In genomic region chr8:64947698-64948034, GRCm38 (mm10) we compare ENCODE assay signal across 9 mouse cellular contexts. TPM values are rescaled to one million over a fixed set of nuclear protein-coding genes. Genes with fewer than 3 reads are reported as not detected.
DNase-seq lines count a peak whose midpoint lies in the region; ATAC-seq and TF ChIP-seq lines count a peak whose summit lies in the region.
"Had no signal": no experiment of that assay in that cellular context is flagged by ENCODE, and none has a peak within 500 bp of the region (broad histone marks: within the 10 kb centered on the region; RNA-seq: fewer than 3 reads in every experiment).

No protein-coding gene starts in this region.

- no peak for TF ChIP-seq EP300 in CH12.LX (IDR thresholded peaks at IDR 0.05; ENCODE audit: low read length)
- no peak for TF ChIP-seq EP300 in liver, embryonic 14.5 days (IDR thresholded peaks at IDR 0.05; ENCODE audit: low read depth)

- no peak for TF ChIP-seq POLR2A in CH12.LX (IDR thresholded peaks at IDR 0.05; ENCODE audit: low read depth, low read length)

- H3K4me3 ChIP-seq in heart, embryonic 11.5 days (ENCODE audit: low read depth, low read length): peak overlapping the region; percentile 64
- H3K4me3 ChIP-seq in CH12.LX (replicated peaks in 1 of 3; ENCODE audit: low read depth in 2 of 3, low read length in 2 of 3, poor library complexity in 1 of 3): peak overlapping the region; percentile 79 to 96 (median 80)
- peak overlapping the region; percentile 72 for H3K4me3 ChIP-seq in forebrain, embryonic 13.5 days
- H3K4me3 ChIP-seq in liver, embryonic 14.5 days (ENCODE audit: insufficient read depth in 1 of 2, low read depth in 2 of 2, low read length in 2 of 2): peak overlapping the region; percentile 66 to 78

- WGBS in heart, embryonic 11.5 days (ENCODE audit: insufficient replicate concordance): 11% methylated on average over 10 of the region's 10 CpGs
- 7% methylated on average over 10 of the region's 10 CpGs for WGBS in forebrain, embryonic 13.5 days
- 12% methylated on average over 10 of the region's 10 CpGs for WGBS in liver, embryonic 14.5 days (ENCODE audit: insufficient replicate concordance)

- peaks cover 6% of the 10 kb centered on the region for H3K27me3 ChIP-seq in heart, embryonic 11.5 days (ENCODE audit: control insufficient read depth, insufficient read depth, low read length)
- H3K27me3 ChIP-seq in CH12.LX (replicated peaks): no peaks in the 10 kb centered on the region
- H3K27me3 ChIP-seq in forebrain, embryonic 13.5 days: peaks cover 11% of the 10 kb centered on the region
- H3K27me3 ChIP-seq in liver, embryonic 14.5 days (ENCODE audit: control insufficient read depth, insufficient read depth, low read length): no peaks in the 10 kb centered on the region

- H3K4me1 ChIP-seq in heart, embryonic 11.5 days (ENCODE audit: control insufficient read depth, insufficient read depth, low read length): no peaks in the 10 kb centered on the region
- peaks cover 11 to 26% of the 10 kb centered on the region in 2 experiments for H3K4me1 ChIP-seq in CH12.LX (ENCODE audit: control insufficient read depth in 1 of 2, insufficient read depth in 2 of 2)
- 0 out of 2 replicates have a peak, but pooled peaks cover under 1% of the 10 kb centered on the region for H3K4me1 ChIP-seq in forebrain, embryonic 13.5 days
- H3K4me1 ChIP-seq in liver, embryonic 14.5 days (replicated peaks; ENCODE audit: control insufficient read depth in 2 of 2, insufficient read depth in 2 of 2, low read length in 1 of 2): peaks cover 0 to 6% of the 10 kb centered on the region in 2 experiments; a peak in 1 of 4 replicates

- H3K9ac ChIP-seq in heart, embryonic 11.5 days (ENCODE audit: low read depth, low read length): peak overlapping the region; percentile 79
- peak overlapping the region; percentile 83 for H3K9ac ChIP-seq in CH12.LX (ENCODE audit: insufficient read depth, low read depth)
- H3K9ac ChIP-seq in forebrain, embryonic 13.5 days: peak overlapping the region; percentile 68
- peak overlapping the region; percentile 25 for H3K9ac ChIP-seq in liver, embryonic 14.5 days (replicated peaks)

- no peaks in the 10 kb centered on the region for H3K9me3 ChIP-seq in heart, embryonic 11.5 days (replicated peaks; ENCODE audit: control insufficient read depth, low read length)
- peaks cover 2% of the 10 kb centered on the region for H3K9me3 ChIP-seq in CH12.LX (replicated peaks; ENCODE audit: low read length)
- no peaks in the 10 kb centered on the region for H3K9me3 ChIP-seq in forebrain, embryonic 13.5 days (replicated peaks)
- no peaks in the 10 kb centered on the region for H3K9me3 ChIP-seq in liver, embryonic 14.5 days (ENCODE audit: control insufficient read depth, low read length)

- H3K4me2 ChIP-seq in heart, embryonic 11.5 days: peak overlapping the region; percentile 72
- H3K4me2 ChIP-seq in CH12.LX (ENCODE audit: insufficient read depth, low read depth, poor library complexity, severe bottlenecking): peak overlapping the region; percentile 39
- peak overlapping the region; percentile 66 for H3K4me2 ChIP-seq in forebrain, embryonic 13.5 days
- peak overlapping the region; percentile 78 for H3K4me2 ChIP-seq in liver, embryonic 14.5 days (ENCODE audit: low read depth)

- DNase-seq in heart, adult 8-10 months (ENCODE audit: low spot score): no peak
- peak; percentile 79 for DNase-seq in CH12.LX (ENCODE audit: extremely low read depth)
- no peak for DNase-seq in liver, embryonic 14.5 days (ENCODE audit: low read depth in 3 of 3, low spot score in 3 of 3)
- DNase-seq in ovary, postnatal 36 days (ENCODE audit: low spot score): no peak
- DNase-seq in right cerebral cortex, postnatal 14 days: no peak
- no peak for DNase-seq in right cerebral cortex, postnatal 4 days

- TF ChIP-seq CTCF in CH12.LX (conservative IDR thresholded peaks at IDR 0.05 in 1 of 2, IDR thresholded peaks at IDR 0.05 in 1 of 2; ENCODE audit: low read depth in 2 of 2, low read length in 2 of 2): no peak
- no peak for TF ChIP-seq CTCF in liver, embryonic 14.5 days (IDR thresholded peaks at IDR 0.05; ENCODE audit: low read depth)

- H3K79me2 ChIP-seq in CH12.LX (replicated peaks; ENCODE audit: control insufficient read depth, extremely low read depth, insufficient read depth, poor library complexity, severe bottlenecking): no peaks in the 10 kb centered on the region

- ATAC-seq in heart, embryonic 11.5 days (replicated peaks; ENCODE audit: insufficient number of reproducible peaks, low FRiP score, low TSS enrichment): no peak
- ATAC-seq in forebrain, embryonic 13.5 days: no peak
- ATAC-seq in liver, embryonic 14.5 days (ENCODE audit: insufficient read depth): no peak

- TF ChIP-seq RAD21 in CH12.LX (IDR thresholded peaks at IDR 0.05; ENCODE audit: low read depth, low read length): no peak

- in situ Hi-C loops in CH12.LX (cut with MboI; ENCODE audit: low pct_ligation_motif_present, low pct_unique_long_range_greater_than_20kb, low sequenced_read_pairs): loop anchor here (25.0 kb wide), 2 partner anchors 110 to 210 kb away; partner anchors contain the start of gene Msmo1

- H3K36me3 ChIP-seq in heart, embryonic 11.5 days (ENCODE audit: control insufficient read depth, insufficient read depth, low read length): no peaks in the 10 kb centered on the region
- peaks cover 0 to 24% of the 10 kb centered on the region in 2 experiments for H3K36me3 ChIP-seq in CH12.LX (replicated peaks in 1 of 2; ENCODE audit: control insufficient read depth in 1 of 2, insufficient read depth in 1 of 2, low read length in 1 of 2)
- no peaks in the 10 kb centered on the region for H3K36me3 ChIP-seq in forebrain, embryonic 13.5 days (ENCODE audit: poor library complexity, severe bottlenecking)
- no peaks in the 10 kb centered on the region for H3K36me3 ChIP-seq in liver, embryonic 14.5 days (replicated peaks; ENCODE audit: control insufficient read depth, insufficient read depth, low read depth)

- dilution Hi-C loops in CH12.LX (cut with MboI; ENCODE audit: extremely low pct_ligation_motif_present, extremely low pct_unique_long_range_greater_than_20kb, low sequenced_read_pairs): no loop called here

- H3K27ac ChIP-seq in heart, embryonic 11.5 days (ENCODE audit: low read depth, low read length): peak overlapping the region; percentile 75
- H3K27ac ChIP-seq in CH12.LX (ENCODE audit: insufficient read depth, low read depth): peak overlapping the region; percentile 93
- peak overlapping the region; percentile 68 for H3K27ac ChIP-seq in forebrain, embryonic 13.5 days
- H3K27ac ChIP-seq in liver, embryonic 14.5 days: no peak overlapping the region

TF ChIP-seq in CH12.LX, 34 proteins besides CTCF, POLR2A, EP300 and RAD21:
- no peak; the same call in none of the 2 replicates for TF ChIP-seq MXI1 (IDR thresholded peaks at IDR 0.05; ENCODE audit: low read depth, low read length)
- TF ChIP-seq TBP (conservative IDR thresholded peaks at IDR 0.05; ENCODE audit: low read depth, low read length): 0 out of 2 replicates have a peak, but pooled peaks have one; percentile 20
- TF ChIP-seq MAX (IDR thresholded peaks at IDR 0.05; ENCODE audit: low read length): peak; percentile 11; the same call in 1 of the 2 replicates
- TF ChIP-seq ZNF384 (IDR thresholded peaks at IDR 0.05; ENCODE audit: low read depth, low read length): peak; percentile 55
- TF ChIP-seq HCFC1 (IDR thresholded peaks at IDR 0.05; ENCODE audit: low read depth, low read length): 0 out of 2 replicates have a peak, but pooled peaks have one; percentile 41
- no peak; the same call in 1 of the 2 replicates for TF ChIP-seq CHD2 (IDR thresholded peaks at IDR 0.05; ENCODE audit: low read length)

RNA-seq across cellular contexts. Expression of gene Tmem192, which starts 0.7 kb away (rescaled TPM):
- polyA plus RNA-seq in heart, embryonic 11.5 days (2014; fragmentation: Nextera tagmentation; extraction: Ambion mirVana): 24.8 and 26.8 TPM in 2 replicates
- total RNA-seq in heart, adult 8-10 months (2022): 10 to 100 TPM; 23.7 to 29.5 (median 28.3) TPM
- total RNA-seq in CH12.LX (2012; rRNA removed): 17.2 and 20.6 TPM in 2 replicates
- 15.7 and 19.5 TPM in 2 replicates for total RNA-seq in CH12.LX (2014; rRNA removed)
- polyA plus RNA-seq in CH12.LX (2012; ENCODE audit: insufficient read length, low read depth): 69.7 and 72.1 TPM in 2 replicates
- 13.4 and 15.5 TPM in 2 replicates for polyA plus RNA-seq in forebrain, embryonic 13.5 days (2015; fragmentation: Nextera tagmentation; extraction: Ambion mirVana)
- polyA plus RNA-seq in liver, embryonic 14.5 days (2012; rRNA removed): 6.6 and 7.1 TPM in 2 replicates
- 13.4 and 13.8 TPM in 2 replicates for polyA plus RNA-seq in liver, embryonic 14.5 days (2014; fragmentation: Nextera tagmentation; extraction: Ambion mirVana)

RNA-seq across cellular contexts. Expression of gene Trim75, which starts 40.0 kb away (rescaled TPM):
- 0.10 TPM in 1 of 2 replicates, not detected in the other for polyA plus RNA-seq in heart, embryonic 11.5 days (2014; fragmentation: Nextera tagmentation; extraction: Ambion mirVana)
- not detected for total RNA-seq in heart, adult 8-10 months (2022)
- total RNA-seq in CH12.LX (2012; rRNA removed) (not detected in 2 replicates), CH12.LX (2014; rRNA removed) (not detected in 2 replicates)
- 0.07 TPM in 1 of 2 replicates, not detected in the other for polyA plus RNA-seq in CH12.LX (2012; ENCODE audit: insufficient read length, low read depth)
- 0.17 TPM in 1 of 2 replicates, not detected in the other for polyA plus RNA-seq in forebrain, embryonic 13.5 days (2015; fragmentation: Nextera tagmentation; extraction: Ambion mirVana)
- not detected in 2 replicates for polyA plus RNA-seq in liver, embryonic 14.5 days (2012; rRNA removed)
- polyA plus RNA-seq in liver, embryonic 14.5 days (2014; fragmentation: Nextera tagmentation; extraction: Ambion mirVana): not detected in 2 replicates
- total RNA-seq: common myeloid progenitor, adult 5-6 weeks had no signal

Comparison
In these comparisons a context has a peak if more than half of its experiments do, and no peak if none do; other contexts are left out.
1. H3K9ac ChIP-seq: peak in every context shown above with its lines; median percentile 83 in CH12.LX; 79 in heart, embryonic 11.5 days; 68 in forebrain, embryonic 13.5 days; 25 in liver, embryonic 14.5 days.